Mouse (Mus musculus) gastrocnemius, adult 8-10 months (tissue): ENCODE measurements at regions not wholly inside any gene's neighbourhood (a gene's known extent, or its start where the extent isn't known, plus 50 kb on each side); places are given as distances from the start of the nearest gene placed in this dataset.

ENCODE experiments used
- DNase-seq, 2 experiments: peaks; one replicate each; pipeline ENCODE4 v3.0.0; 2022; ENCODE audit warnings: low spot score in 2 of 2

- no peak for DNase-seq
These were observed 217.8 kb downstream of the Ahr start for GRCm38 (mm10) chr12:35317046-35317445.

DNA sequence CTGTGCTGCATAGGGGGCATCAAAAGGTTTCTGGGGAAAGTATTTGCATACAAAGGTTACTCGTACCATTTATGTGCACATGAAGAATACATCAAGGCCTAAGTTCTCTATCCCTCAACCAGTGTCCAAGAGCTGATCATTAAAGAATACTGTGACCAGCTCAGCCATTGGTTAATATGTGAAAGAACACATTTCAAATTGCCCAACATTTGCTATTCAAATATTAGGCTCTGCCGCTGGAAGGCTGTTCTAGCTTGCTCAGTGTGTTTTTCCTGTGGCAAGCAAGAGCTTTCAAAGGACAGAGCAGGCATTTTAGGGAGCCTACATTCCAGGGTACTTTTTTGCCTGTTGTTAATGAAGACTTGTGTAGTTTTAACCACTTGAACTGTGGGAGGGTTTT lies 220.8 kb downstream of the Ahr start:
- no peak for DNase-seq

- DNase-seq: no peak
These were observed 221.5 kb downstream of the Ahr start for GRCm38 (mm10) chr12:35313191-35313925.

DNA sequence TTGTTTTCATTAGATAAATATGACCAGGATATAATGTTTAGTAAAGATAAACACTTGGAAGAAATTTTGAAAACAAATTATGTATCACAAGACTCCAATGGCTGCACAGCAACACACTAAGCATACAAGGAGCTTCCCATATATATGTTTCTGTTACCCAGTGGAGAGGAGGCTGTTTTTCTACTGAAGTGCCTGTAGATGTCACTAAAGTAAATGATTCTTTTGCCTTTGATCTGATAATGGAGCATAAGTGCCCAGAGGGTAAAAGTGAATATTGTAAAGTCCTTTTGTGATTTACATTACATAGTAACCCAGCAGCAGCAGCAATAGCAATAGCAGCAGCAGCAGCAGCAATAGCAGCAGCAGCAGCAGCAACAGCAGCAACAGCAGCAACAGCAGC lies 226.3 kb downstream of the Ahr start:
- no peak for DNase-seq

- DNase-seq: no peak
These were observed 230.8 kb downstream of the Ahr start for GRCm38 (mm10) chr12:35303764-35304717.

- DNase-seq: no peak
These were observed 231.7 kb downstream of the Ahr start for GRCm38 (mm10) chr12:35303188-35303587.

DNA sequence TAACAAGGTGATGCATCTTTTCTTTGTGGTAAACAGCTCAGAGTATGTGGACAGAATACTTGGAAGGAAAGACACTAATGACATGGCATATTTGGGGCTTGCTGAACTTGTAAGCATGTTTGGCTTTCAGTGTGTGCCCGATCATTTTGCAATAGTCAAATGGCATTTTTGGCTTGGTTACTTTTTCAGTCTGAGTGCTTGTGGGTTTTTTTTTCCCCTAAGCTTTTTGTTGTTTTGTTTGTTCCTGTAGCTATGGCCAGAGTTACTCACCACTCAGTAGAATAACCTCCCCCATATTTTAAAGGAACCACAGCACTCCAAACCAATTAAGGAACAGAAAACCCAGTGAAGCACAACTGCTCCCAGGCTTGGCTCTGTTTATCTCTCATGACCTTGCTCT lies 240.2 kb downstream of the Ahr start:
- no peak for DNase-seq

GRCm38 (mm10) chr12:35293566-35293965 lies 241.3 kb downstream of the Ahr start:
- no peak for DNase-seq

DNA sequence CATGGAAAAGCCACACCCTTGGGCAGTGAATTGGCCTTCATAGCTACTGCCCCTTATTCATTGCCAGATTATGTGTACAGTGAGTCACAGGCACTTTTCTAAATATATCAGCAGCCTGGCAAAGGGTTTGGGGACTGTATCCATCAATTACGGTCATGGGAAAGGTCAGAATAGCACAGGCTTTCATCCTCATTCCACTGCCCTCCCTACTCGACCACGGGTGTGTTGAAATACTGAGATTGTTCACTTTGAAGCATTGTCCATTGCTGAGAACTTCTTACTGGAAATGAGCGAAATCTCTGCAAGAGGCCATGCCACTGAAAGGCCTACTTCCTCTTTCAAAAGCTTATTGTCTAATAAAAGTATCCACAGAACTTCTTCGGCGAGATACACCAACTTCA lies 242.9 kb downstream of the Ahr start:
- no peak for DNase-seq

DNA sequence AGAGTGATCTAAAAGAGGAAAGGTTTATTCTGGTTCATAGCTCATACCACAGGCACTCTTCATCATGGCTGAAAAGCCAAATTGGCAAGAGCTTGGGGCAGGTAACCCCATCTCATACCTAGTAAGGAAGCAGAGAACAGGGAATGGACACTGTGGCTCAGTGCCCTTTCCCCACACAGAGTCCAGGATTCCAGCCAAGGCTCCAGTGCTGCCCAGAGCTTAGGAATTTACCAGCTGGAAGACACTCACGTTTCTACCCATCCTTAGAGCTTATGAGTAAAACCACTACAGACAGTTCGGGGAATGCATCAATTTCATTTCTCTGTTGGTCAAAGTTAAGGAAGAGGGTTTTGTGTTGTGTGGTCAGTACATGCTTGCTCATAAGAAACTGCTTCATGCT lies 241.0 kb downstream of the Snx13 start:
- peak; percentile 7 to 23 for DNase-seq

- no peak for DNase-seq
These were observed 240.6 kb downstream of the Snx13 start for GRCm38 (mm10) chr12:35287570-35287969.

DNA sequence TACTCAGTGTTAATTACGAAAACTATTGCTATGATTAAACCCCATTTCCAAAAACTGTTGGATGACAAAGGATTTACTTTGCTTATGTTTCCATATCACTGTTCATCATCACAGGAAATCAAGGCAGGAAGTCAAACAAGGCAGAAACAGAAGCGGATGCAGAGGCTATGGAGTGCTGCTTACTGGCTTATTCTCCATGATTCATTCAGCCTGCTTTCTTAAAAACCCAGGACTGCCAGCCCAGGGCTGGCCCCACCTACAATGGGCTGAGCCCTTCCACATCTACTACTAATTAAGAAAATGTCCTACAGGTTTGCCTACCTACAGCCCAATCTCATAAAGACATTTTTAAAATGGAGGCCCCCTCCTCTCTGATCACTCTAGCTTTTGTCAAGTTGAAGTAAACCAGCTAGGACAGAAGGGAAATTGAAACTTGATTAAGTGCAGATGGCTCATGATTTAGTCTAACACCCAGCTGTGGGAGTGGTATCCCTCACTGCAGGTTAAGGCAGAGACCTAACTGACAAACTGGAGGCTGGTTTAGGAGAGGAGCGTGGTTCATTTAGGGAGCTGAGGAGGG lies 240.1 kb downstream of the Snx13 start:
- no peak for DNase-seq

GRCm38 (mm10) chr12:35284345-35284744 lies 237.4 kb downstream of the Snx13 start:
- no peak for DNase-seq

DNA sequence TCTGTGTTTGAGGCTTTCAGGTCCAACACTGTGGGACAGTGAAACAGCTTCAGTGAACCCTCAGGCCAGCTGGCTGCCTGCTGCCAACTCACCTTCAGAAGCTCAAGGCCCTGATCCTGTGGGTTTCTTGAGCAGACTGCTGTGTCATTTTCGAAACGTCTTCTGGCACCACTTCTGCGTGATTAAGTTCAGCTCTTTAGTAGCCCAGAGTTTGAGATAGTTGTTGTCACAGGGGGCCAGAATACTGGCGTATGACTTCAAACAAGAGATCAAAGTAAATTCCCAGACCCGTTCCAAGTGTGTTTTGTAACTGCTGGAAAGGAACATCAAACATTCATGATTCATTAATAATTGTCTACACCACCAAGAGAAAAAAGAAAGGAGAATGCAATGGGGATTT lies 236.9 kb downstream of the Snx13 start:
- DNase-seq: no peak

- no peak for DNase-seq
These were observed 236.4 kb downstream of the Snx13 start for GRCm38 (mm10) chr12:35283407-35283806.

GRCm38 (mm10) chr12:35269465-35269864 lies 222.5 kb downstream of the Snx13 start:
- no peak for DNase-seq

DNA sequence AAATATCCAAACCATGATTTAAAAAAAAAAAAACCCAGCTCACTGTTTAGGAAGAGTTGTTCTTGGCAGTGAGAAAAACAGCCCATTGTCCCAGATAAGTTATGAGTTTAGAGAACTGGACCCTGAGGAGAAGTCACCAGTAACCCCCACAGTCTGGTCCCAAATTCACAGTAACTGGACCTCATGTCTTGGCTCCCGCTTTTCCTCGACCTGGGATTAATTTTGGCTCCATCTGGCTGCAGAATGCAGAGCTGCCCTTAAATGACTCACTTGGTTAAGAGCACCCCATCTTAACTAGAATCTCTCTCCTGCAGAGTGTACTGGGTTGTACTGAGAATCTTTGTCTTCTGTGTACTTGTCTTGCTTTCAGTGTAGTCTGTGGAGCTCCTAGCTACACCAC lies 221.0 kb downstream of the Snx13 start:
- DNase-seq: no peak

DNA sequence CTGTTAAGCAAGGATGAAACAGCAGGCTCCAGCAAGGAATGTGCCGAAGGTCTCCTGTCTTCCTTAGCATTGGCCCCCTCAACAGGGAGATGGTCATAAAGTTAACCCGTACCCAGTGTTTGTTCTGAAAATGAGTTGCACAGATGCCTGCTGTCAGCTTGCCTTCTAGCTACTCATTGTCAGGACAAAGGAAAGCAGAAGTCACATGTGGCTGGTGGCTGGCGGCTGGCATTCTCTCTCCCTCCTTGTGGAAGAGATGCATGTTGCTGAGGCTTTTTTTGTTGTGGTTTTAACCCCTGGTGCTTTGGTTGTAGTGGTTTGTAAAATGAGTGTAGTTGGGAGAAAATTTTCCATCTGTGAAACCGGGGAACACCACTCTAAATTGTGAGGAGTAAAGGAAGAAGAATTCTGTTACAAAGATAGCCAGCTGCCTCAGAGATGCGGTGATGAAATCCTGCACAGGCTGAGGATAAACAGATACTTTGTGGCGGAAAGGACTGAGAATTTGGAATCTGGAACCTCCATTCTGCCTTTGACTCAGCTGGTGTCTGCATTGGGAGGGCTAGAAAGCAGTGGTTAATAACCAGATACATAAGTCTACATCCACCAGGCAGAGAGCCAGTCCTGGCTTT lies 220.2 kb downstream of the Snx13 start:
- no peak for DNase-seq

- no peak for DNase-seq
These were observed 212.8 kb downstream of the Snx13 start for GRCm38 (mm10) chr12:35259781-35260180.

DNA sequence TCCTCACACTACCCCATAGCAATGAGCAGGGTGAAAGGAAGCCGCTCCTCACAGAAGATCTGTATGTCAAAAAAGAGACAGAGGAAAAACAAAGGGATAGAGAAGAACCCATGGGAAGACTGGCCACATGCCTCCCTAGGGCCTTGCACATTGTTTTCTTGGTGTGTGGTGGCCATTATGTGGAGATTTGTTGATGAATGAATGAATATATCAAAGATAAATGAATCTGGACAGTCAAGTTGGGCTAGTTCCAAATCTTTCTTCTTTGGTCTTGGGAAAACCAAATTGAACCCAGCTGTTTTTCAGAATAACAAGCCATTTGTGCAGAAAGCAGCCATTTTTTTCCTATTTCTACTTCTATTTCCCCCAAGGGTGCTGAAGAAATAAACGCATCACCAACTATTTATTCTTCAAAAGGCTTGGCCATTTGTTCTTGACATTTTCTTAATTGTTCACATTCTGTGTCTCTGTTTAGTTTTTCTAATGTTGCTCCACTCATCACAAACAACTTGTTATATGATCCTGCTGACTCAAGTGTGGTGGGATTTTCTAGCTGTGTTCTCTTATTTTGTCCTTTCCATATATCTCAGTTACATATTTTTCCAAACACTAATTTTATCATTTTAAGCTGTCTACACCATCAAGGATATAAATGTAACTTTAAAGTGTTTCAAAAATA lies 208.9 kb downstream of the Snx13 start:
- no peak for DNase-seq

DNA sequence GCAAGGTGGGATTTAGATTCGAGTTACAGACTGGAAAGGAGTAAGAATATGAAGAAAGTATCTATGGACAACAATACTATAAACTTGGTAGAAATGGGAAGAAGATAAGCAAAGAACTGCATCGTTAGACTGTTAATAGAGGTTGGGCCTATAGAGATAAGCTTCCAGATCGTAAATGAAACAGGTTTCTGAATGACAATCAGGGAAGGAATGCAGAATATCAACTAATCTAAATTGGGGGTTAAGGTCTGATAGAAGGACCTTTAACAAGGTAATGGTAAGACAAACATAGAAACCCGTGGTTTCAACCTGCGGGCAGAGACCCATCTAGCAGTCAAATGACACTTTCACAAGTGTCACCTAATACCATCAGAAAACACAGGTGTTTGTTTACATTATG lies 201.5 kb downstream of the Snx13 start:
- DNase-seq: no peak
